Mouse (Mus musculus) thymus, adult 2 months (tissue): ENCODE results near the gene Nup62.

Experiments
- CTCF ChIP-seq: fragments of 200-500 bp; IDR thresholded peaks from 2 replicates; pipeline ENCODE4 v1.5.1; 2012; ENCODE audit warnings: mild to moderate bottlenecking, control low read depth, low read length, moderate library complexity, borderline replicate concordance; ENCODE audit not compliant: control insufficient read depth, poor library complexity, insufficient read depth; ENCODE audit errors: extremely low read depth
- POLR2A ChIP-seq: fragments of 200-500 bp; IDR thresholded peaks from 2 replicates; pipeline ENCODE4 v1.6.1; 2012; ENCODE audit warnings: mild to moderate bottlenecking, low read length, control low read depth, moderate library complexity; ENCODE audit not compliant: control insufficient read depth, poor library complexity, insufficient read depth; ENCODE audit errors: extremely low read depth

- TF ChIP-seq CTCF (no peak), POLR2A (no peak)
Measured at GRCm38 (mm10) chr7:44851625-44852234, 35.8 kb downstream of the Nup62 start.
